Mouse (Mus musculus) left cerebral cortex, postnatal 25 days (tissue): ENCODE measurements around the gene Ergic1. TPM values are rescaled to one million over a fixed set of nuclear protein-coding genes. Genes with fewer than 3 reads are reported as not detected.

Source experiments
- DNase-seq, 2 experiments: peaks; one replicate each; pipeline ENCODE4 v3.0.0; 2022; ENCODE audit warnings: low spot score in 2 of 2, mixed read lengths in 1 of 2
- intact Hi-C: fragments of 180-260 bp; cut with DNase I; formaldehyde crosslinking; loops from one replicate; pipeline ENCODE4 v1.15.1; 2025
- total RNA-seq, 2 experiments: library from RNA; stranded (reverse); gene quantifications; 2 replicates each; pipeline ENCODE4 v1.2.3; 2021

Ergic1 gene
- total RNA-seq, 2 experiments from 2014 or later = 163 to 168 TPM

DNA sequence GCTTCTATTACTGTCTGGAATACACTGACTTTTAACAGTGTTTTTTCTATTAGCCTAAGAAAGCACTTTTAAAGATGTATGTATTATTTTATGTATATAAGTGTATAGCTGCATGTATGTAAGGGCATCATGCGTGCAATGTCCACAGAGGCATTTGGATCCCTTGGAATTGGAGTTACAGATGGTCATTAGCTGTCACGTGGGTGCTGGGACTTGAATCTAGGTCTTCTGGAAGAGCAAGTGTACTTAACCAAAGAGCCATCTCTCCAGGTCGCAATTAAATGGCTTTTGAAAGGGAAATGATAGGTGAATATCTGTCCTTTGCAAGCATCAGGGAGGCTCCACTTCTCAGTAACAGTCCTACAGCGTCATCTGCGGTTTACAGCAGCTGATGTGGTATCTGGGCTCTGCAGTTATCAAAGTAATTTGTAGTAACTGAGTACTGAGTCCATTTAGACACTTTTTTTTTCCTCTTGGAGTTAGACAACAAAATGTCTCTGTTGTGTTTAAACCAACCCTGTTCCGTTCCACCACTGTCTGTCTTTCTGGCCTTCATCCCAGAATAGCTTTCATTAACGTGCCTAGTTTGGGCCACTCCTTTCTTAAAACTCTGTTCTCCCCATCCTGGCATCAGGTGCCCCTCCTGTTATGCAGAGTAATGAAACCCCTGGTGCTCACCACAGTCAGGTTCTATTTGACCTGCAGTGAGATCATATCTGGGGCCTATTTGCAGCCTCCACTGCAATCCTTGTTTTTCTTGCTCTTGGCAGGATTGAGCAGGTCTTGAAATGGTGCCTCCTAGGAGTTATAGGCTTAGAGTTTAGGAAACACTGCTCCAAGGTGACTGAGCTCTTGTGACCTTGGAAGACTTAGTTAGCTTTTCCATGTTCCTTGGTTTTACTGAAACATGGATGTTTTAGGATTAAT lies 116.7 kb downstream of the Ergic1 start:
- intact Hi-C loops = loop anchor here (5.0 kb wide), 1 partner anchor 209 kb away; no protein-coding TSS in a partner anchor
- no peak for DNase-seq

GRCm38 (mm10) chr17:26681276-26681675 lies 120.0 kb downstream of the Ergic1 start:
- intact Hi-C loops = no loop called here
- DNase-seq = no peak

DNA sequence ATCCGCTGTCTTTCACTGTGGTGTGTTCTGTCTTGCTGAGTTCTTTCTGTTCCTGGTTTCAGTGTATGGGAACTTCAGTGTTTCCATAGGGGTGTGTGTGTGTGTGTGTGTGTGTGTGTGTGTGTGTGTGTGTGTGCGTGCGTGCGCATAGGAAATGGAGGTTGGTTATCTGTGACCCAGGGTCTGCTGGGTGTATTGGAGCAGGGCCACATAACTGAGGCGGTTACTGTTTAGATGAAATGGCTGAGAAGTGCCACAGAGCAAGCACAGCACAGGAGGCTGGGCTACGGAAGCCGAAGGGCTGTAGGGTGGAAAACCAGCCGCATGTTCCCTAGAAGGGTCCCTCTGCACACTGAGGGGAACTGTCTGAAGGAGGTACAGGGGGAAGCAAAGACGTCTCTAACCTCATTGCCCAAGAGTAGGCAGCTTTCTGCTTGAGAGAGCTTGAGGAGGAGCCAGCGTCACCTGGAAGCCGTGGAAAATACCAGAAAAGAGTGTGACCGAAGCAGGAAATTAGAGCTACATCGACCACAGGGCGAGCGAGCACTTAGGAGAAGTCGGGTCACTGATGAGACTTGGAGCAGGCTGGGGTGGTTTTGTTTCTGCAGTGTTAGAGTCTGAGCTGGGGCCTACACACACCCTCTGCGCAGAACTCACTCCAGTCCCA lies 125.2 kb downstream of the Ergic1 start:
- intact Hi-C loops = no loop called here
- no peak for DNase-seq

GRCm38 (mm10) chr17:26688795-26689735 lies 127.8 kb downstream of the Ergic1 start:
- intact Hi-C loops = no loop called here
- DNase-seq = no peak

DNA sequence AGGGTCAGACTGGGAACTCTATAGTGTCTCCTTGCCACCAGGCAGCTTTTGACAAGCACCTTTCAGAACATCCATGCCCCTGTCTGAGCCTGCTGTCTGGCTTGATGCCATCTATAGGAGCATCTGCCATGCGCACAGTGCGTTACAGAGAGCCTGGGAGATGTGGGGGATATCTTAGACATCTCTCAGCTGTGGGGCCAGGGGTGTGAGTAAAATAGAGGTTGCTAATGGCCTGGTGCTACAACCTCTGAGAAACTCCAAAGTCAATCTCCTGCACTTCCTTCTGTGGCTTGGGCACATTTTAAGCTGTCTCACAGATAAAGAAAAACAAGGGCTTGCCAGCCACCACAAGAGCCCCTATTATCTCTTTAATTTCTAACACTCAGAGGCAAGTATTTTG lies 128.5 kb downstream of the Ergic1 start:
- intact Hi-C loops = no loop called here
- DNase-seq = no peak

DNA sequence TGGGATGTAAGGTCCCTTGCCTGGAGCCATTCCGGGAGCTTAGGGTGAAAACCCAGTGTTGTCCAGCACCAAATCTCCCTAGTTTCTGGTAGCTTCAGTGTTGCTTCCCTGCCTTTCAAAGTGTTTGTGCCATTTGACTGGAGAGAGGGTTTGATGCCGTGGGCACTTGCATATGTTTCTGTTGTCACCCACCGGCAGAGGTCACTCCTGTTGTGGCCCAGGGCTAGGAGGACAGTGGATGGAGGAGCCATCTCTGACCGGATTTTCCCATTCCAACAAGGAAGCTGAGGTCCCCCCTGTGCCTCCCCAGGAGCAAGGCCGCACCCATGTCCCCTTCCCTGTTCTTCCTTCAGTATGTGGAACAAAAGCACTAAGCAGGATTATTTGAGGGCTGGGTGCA lies 128.9 kb downstream of the Ergic1 start:
- intact Hi-C loops = no loop called here
- no peak for DNase-seq

- intact Hi-C loops = no loop called here
- DNase-seq = no peak
These were observed 129.8 kb downstream of the Ergic1 start for GRCm38 (mm10) chr17:26691110-26691509.

DNA sequence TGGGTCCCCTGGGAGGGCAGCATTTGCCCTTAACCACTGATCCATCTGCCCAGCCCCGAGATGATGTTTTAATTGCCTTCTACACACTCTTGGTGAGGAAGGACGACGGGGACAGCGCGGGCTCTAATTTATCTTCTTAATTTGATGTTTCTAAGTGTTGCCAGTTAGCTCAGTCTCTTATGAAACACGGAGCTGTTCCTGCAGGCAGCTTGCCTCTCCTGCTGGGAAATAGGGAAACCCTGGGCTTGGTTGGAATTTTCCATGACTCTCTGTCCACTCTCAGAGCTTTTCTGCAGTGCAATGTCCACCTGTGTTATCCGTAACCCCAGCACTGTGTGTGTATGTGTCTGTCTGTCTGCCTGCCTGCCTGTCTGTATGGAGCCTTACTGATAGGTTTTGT lies 132.1 kb downstream of the Ergic1 start:
- DNase-seq = peak in 1 of 2 experiments; percentile 74
- intact Hi-C loops = no loop called here

DNA sequence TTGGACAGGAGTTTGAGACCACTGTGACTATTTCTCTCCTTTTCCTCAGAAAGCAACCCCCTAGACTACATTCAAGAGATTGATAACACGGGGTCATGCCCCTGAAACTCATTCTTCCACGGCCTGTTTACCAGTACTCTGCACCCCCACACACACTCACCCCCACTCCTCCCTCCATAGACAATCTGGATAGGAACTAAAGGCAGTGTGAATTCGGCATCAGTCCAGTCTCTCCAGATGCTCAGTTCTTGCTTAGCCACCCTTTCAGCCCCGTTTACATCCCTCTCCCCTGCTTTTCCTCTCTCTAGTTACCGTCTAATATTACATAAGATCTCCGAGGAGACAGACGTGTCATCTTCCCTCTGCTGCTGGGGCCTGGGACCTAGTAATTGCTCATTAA lies 132.9 kb downstream of the Ergic1 start:
- peak in 1 of 2 experiments; percentile 60 for DNase-seq
- intact Hi-C loops = no loop called here

GRCm38 (mm10) chr17:26695193-26695592 lies 133.9 kb downstream of the Ergic1 start:
- intact Hi-C loops = no loop called here

DNA sequence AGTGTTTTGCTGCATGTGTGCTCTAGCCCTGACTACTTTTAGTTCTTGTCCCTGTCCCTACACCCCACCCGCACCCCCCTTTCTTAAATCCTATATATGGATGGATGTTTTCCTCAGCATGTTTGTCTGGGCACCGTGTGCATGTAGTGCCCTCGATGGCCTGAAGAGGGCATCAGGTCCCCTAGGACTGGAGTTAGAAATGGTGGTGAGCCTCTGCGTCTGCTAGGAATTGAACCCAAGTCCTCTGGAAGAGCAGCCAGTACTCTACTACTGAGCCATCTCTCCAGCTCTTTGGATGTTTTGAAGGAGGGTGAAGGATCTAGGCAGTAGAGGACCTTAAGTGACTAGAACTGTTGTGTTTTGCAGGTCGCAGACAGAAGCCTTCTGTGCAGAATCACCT lies 137.6 kb downstream of the Ergic1 start:
- no peak for DNase-seq
- intact Hi-C loops = no loop called here

More at GRCm38 (mm10) chr17:26695193-26695592, 133.9 kb downstream of the Ergic1 start:
- DNase-seq = no peak

- intact Hi-C loops = no loop called here
These were observed 138.7 kb downstream of the Ergic1 start for GRCm38 (mm10) chr17:26699819-26700616.

GRCm38 (mm10) chr17:26701565-26701964 lies 140.3 kb downstream of the Ergic1 start:
- intact Hi-C loops = no loop called here
- DNase-seq = no peak

More at GRCm38 (mm10) chr17:26699819-26700616, 138.7 kb downstream of the Ergic1 start:
- DNase-seq = no peak

- intact Hi-C loops = no loop called here
- DNase-seq = no peak
These were observed 141.3 kb downstream of the Ergic1 start for GRCm38 (mm10) chr17:26702621-26703020.

DNA sequence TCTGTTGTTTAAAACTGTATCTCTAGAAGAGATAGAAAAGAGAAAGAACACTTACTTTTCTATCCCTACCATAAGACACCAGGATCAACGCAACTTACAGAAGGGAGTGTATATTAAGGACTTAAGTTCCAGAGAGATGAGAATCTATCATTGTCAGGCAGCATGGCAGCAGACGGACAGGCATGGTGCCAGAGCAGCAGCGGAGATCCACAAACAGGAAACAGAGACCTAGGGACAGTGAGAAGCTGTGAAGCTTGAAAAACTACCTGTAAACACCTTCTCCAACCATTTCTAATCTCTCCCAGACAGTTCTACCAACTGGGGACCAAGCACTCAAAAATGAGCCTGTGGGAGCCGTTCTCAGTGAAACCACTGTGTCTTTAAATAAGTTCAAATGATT lies 142.4 kb downstream of the Ergic1 start:
- DNase-seq = no peak
- intact Hi-C loops = no loop called here

DNA sequence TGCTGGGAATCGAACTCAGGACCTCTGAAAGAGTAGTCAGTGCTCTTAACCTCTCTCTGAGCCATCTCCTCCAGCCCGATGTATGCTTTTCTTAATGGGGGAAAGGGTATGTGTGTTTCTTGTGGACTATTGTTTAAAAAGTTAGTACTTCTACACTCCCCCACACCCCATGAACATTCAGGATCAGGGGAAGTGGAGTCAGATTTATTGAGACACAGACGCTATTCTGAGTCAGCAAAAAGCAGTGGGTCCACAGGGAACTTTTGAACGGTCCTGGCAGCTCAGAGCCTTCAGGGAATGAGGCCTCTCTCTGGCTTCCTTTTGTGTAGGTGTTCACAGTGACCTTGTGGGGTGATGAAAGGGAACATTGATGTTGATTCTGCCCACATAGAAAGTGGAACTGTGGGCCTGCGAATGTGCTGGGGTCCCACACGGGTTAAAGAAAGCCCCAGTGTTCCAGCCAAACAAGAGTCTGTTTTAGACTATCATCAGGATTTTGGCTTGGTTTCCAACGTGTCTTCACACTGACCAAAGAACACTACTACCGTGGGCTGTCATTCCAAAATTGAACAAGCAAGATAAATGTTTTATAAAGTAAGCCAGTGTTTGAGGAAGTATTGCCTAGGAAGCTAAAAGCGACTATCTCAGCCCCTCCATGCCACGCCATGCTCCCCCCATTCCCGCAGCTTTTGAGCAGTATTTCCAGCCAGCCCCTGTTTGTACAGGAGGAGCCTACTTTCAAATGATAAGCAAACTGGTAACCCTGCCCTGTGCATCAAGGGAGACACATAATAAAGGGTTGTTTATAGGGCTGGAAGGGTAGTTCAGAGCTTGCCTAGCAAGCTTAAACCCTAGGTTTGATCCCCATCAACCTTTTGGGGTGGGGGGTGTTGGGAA lies 144.4 kb downstream of the Ergic1 start:
- intact Hi-C loops = no loop called here
- DNase-seq = peak in 1 of 2 experiments; percentile 40
